28 mouse cellular contexts compared by ENCODE assay signal in genomic region chr13:113802571-113802970, GRCm38 (mm10). TPM values are rescaled to one million over a fixed set of nuclear protein-coding genes. Genes with fewer than 3 reads are reported as not detected.
"Had no signal": no experiment of that assay in that cellular context is flagged by ENCODE, and none has a peak within 500 bp of the region (broad histone marks: within the 10 kb centered on the region; RNA-seq: fewer than 3 reads in every experiment).

No protein-coding gene starts in this region.

- DNase-seq: cerebellum, adult 2 months; cerebellum, adult 8-10 months; cerebellum, adult 9-10 months; cerebellum, adult 9-11 months; cerebellum, postnatal 10 days; cerebellum, postnatal 14 days; cerebellum, postnatal 25 days; cerebellum, postnatal 36 days; embryo, embryonic 11 days; forebrain, postnatal 0 days; gastrocnemius, adult 2 months; gastrocnemius, postnatal 10 days; gastrocnemius, postnatal 14 days; gastrocnemius, postnatal 25 days; gastrocnemius, postnatal 36 days; heart, adult 18-20 months; heart, adult 2 months had no signal

- H3K27me3 ChIP-seq: embryonic facial prominence, embryonic 12.5 days; embryonic facial prominence, embryonic 13.5 days; embryonic facial prominence, embryonic 15.5 days; forebrain, embryonic 13.5 days; forebrain, embryonic 15.5 days had no signal

- H3K27ac ChIP-seq: embryonic facial prominence, embryonic 10.5 days; embryonic facial prominence, embryonic 12.5 days; embryonic facial prominence, embryonic 13.5 days; embryonic facial prominence, embryonic 15.5 days; forebrain, embryonic 10.5 days; forebrain, embryonic 13.5 days; forebrain, embryonic 15.5 days; gastrocnemius, adult 2 months; heart, adult 2 months; heart, embryonic 10.5 days had no signal

- H3K4me2 ChIP-seq: embryonic facial prominence, embryonic 12.5 days; embryonic facial prominence, embryonic 13.5 days; embryonic facial prominence, embryonic 15.5 days; forebrain, embryonic 13.5 days; forebrain, embryonic 15.5 days had no signal

- H3K4me3 ChIP-seq: embryonic facial prominence, embryonic 10.5 days; embryonic facial prominence, embryonic 12.5 days; embryonic facial prominence, embryonic 13.5 days; embryonic facial prominence, embryonic 15.5 days; erythroblast, embryonic 14.5 days; forebrain, embryonic 10.5 days; forebrain, embryonic 13.5 days; forebrain, embryonic 15.5 days; gastrocnemius, adult 2 months; heart, adult 2 months; heart, embryonic 10.5 days had no signal

- H3K4me1 ChIP-seq: embryonic facial prominence, embryonic 12.5 days; embryonic facial prominence, embryonic 13.5 days; embryonic facial prominence, embryonic 15.5 days; forebrain, embryonic 10.5 days; forebrain, embryonic 13.5 days had no signal

- H3K9ac ChIP-seq: embryonic facial prominence, embryonic 12.5 days; embryonic facial prominence, embryonic 13.5 days; embryonic facial prominence, embryonic 15.5 days; forebrain, embryonic 13.5 days; forebrain, embryonic 15.5 days; forebrain, postnatal 0 days had no signal

- H3K9me3 ChIP-seq: embryonic facial prominence, embryonic 12.5 days; embryonic facial prominence, embryonic 13.5 days; embryonic facial prominence, embryonic 15.5 days; forebrain, embryonic 13.5 days; forebrain, embryonic 15.5 days; heart, embryonic 10.5 days had no signal

- ATAC-seq: forebrain, embryonic 13.5 days; forebrain, embryonic 14.5 days; forebrain, embryonic 15.5 days; forebrain, embryonic 16.5 days; forebrain, postnatal 0 days had no signal

- H3K36me3 ChIP-seq: embryonic facial prominence, embryonic 12.5 days; embryonic facial prominence, embryonic 15.5 days; forebrain, embryonic 15.5 days; heart, embryonic 10.5 days had no signal

RNA-seq across cellular contexts. Expression of gene Arl15, which starts 8.3 kb away (rescaled TPM):
- polyA plus RNA-seq: erythroblast, embryonic 14.5 days had no signal
